Mouse (Mus musculus) neural tube, embryonic 14.5 days (tissue): Measurements from ENCODE around the gene Alpk1. TPM values are rescaled to one million over a fixed set of nuclear protein-coding genes. Genes with fewer than 3 reads are reported as not detected.

Experiments used
- ATAC-seq: fragments of 200-750 bp; cut with Nextera tagmentation; 2 replicates; pipeline ENCODE4 v1.8.0; 2017; ENCODE audit warnings: low read depth, mild to moderate bottlenecking, moderate TSS enrichment, moderate library complexity
- H3K27ac ChIP-seq: fragments of 300-500 bp; sonication (generic); 2 replicates; pipeline ENCODE4 v1.5.1; 2014; ENCODE audit warnings: low read depth, mild to moderate bottlenecking, control low read depth, low read length, moderate library complexity, mixed read lengths
- H3K27me3 ChIP-seq: fragments of 300-500 bp; sonication (generic); 2 replicates; pipeline ENCODE4 v1.6.1; 2014; ENCODE audit warnings: low read length; ENCODE audit not compliant: control insufficient read depth, insufficient read depth
- H3K36me3 ChIP-seq: fragments of 300-500 bp; sonication (generic); 2 replicates; pipeline ENCODE4 v1.6.1; 2014; ENCODE audit warnings: low read length, mixed read lengths; ENCODE audit not compliant: control insufficient read depth, insufficient read depth
- H3K4me1 ChIP-seq: fragments of 300-500 bp; sonication (generic); 2 replicates; pipeline ENCODE4 v1.6.1; 2014; ENCODE audit warnings: low read length; ENCODE audit not compliant: control insufficient read depth, insufficient read depth
- H3K4me2 ChIP-seq: fragments of 300-500 bp; sonication (generic); 2 replicates; pipeline ENCODE4 v1.6.1; 2014; ENCODE audit warnings: mild to moderate bottlenecking, low read depth, low read length, control low read depth
- H3K4me3 ChIP-seq: fragments of 300-500 bp; sonication (generic); 2 replicates; pipeline ENCODE4 v1.5.1; 2014; ENCODE audit warnings: low read depth, low read length, control low read depth, mixed read lengths
- H3K9ac ChIP-seq: fragments of 300-500 bp; sonication (generic); replicated peaks from 2 replicates; pipeline ENCODE4 v1.6.1; 2014; ENCODE audit warnings: low read depth, mild to moderate bottlenecking, control low read depth, low read length, mixed read lengths
- H3K9me3 ChIP-seq: fragments of 300-500 bp; sonication (generic); 2 replicates; pipeline ENCODE4 v1.6.1; 2016; ENCODE audit warnings: low read length; ENCODE audit not compliant: control insufficient read depth
- WGBS: fragments of 180-500 bp; shearing (Covaris S2); extraction: QIAGEN DNeasy Blood & Tissue Kit; methylation state at CpG from one replicate; pipeline ENCODE4 v1.1.7; 2014; 5-methylcytosine and 5-hydroxymethylcytosine counted together
- polyA plus RNA-seq: library from polyadenylated mRNA; unstranded; fragments of >200 nt; fragmentation: Nextera tagmentation; extraction: Ambion mirVana; gene quantifications from 2 replicates; pipeline ENCODE4 v1.2.1, GENCODE M21; 2014

Alpk1 gene
- polyA plus RNA-seq = 0.31 and 0.54 TPM in 2 replicates

DNA sequence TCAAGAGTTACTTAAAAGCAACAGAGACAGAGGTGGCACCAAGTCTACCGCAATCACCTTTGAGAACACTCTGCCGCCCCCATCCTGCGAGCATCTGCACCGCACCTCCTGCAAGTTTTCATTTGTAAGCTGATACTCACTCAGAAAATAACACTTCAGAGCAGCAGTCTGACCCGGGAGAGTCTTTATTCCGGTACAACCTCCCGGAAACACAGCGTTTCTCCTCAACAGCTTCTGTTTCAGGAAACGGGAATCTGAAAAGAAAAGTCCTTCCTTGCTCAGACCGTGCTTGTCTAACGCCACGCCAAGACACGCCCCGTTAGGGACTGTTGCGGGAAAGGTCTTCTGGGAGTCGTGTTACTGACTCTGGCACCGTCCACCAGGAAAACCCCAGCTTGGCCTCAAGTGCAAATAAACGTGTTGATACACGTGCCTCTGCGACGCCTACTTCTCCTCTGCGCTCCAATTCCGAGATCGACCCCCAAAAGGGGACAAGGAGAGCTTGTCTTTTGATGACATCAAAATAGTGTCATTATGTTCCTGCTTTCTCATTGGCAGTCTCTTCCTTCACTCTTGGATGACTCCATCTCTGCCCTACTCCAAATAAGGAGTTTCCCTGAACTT is at the start of gene Alpk1:
TSS of gene Alpk1 (minus strand) at position 507 of the 624 bp plus-strand sequence.
- under 1% methylated on average over 24 of the region's 24 CpGs for WGBS
- H3K9me3 ChIP-seq = no peaks in the 10 kb centered on the region
- peak; percentile 56; the same call in 1 of the 2 replicates for ATAC-seq
- peak within 1 kb of the TSS; percentile 26 for H3K4me3 ChIP-seq
- peak within 1 kb of the TSS; percentile 41 for H3K4me2 ChIP-seq
- H3K4me1 ChIP-seq = no peaks in the 10 kb centered on the region
- H3K9ac ChIP-seq = 0 out of 2 replicates have a peak within 1 kb of the TSS, but pooled peaks have one; percentile 16
- no peaks in the 10 kb centered on the region for H3K27me3 ChIP-seq
- no peaks in the 10 kb centered on the region for H3K36me3 ChIP-seq
- H3K27ac ChIP-seq = no peak within 1 kb of the TSS

DNA sequence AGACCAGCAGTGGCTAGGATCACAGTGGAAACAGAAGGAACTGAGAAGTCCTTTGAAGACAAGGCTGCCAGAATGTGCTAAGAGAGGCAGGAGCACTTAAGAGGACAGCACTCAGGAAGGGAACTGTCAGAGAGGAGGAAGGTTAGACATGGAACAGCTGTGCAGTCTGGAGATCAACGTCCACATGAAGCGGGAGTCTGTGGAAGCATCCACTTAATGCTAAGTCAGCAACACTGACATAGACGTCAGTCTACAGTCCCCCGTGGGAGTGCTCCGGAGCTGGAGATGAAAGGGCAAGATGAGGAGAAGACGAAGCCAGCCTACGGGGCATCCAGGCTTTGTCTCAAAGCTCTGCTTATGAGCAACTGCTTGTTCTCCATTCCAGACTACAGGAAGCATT is 46.8 kb upstream of the Alpk1 start:
- Histone ChIP-seq H3K36me3 (0 out of 2 replicates have a peak, but pooled peaks cover 2% of the 10 kb centered on the region), H3K27me3 (no peaks in the 10 kb centered on the region), H3K4me1 (no peaks in the 10 kb centered on the region), H3K27ac (no peak overlapping the region), H3K9me3 (no peaks in the 10 kb centered on the region), H3K9ac (no peak overlapping the region), H3K4me2 (no peak overlapping the region), H3K4me3 (no peak overlapping the region)
- peak; percentile 43; the same call in 1 of the 2 replicates for ATAC-seq
- WGBS = 42% methylated on average over 7 of the region's 7 CpGs

DNA sequence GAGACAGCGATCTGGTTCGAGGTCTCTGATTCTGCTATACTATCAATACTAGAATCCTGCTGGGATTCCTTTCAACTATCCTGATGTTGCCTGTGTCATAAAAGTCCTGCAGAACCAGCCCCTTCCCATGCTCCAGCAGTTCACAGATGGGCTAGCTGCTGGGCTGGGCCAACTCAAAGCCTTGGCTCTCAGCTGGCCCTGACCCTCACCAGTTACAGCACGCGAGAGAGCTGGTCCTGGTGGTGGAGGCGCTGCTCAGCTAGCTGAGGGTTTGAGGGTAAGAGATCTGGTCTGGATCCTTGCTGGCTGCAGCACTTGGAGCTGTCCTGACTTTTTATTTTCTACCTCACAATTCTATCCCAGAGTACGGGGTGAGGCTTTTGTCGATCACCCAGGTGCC is 46.2 kb upstream of the Alpk1 start:
- Histone ChIP-seq H3K9ac (no peak overlapping the region), H3K36me3 (peaks cover 4% of the 10 kb centered on the region; the same call in 1 of the 2 replicates), H3K4me1 (no peaks in the 10 kb centered on the region), H3K27ac (no peak overlapping the region; the same call in 1 of the 2 replicates), H3K4me3 (no peak overlapping the region), H3K9me3 (no peaks in the 10 kb centered on the region), H3K27me3 (no peaks in the 10 kb centered on the region), H3K4me2 (no peak overlapping the region)
- WGBS = 45% methylated on average over 7 of the region's 7 CpGs
- ATAC-seq = peak; percentile 54; the same call in 1 of the 2 replicates

DNA sequence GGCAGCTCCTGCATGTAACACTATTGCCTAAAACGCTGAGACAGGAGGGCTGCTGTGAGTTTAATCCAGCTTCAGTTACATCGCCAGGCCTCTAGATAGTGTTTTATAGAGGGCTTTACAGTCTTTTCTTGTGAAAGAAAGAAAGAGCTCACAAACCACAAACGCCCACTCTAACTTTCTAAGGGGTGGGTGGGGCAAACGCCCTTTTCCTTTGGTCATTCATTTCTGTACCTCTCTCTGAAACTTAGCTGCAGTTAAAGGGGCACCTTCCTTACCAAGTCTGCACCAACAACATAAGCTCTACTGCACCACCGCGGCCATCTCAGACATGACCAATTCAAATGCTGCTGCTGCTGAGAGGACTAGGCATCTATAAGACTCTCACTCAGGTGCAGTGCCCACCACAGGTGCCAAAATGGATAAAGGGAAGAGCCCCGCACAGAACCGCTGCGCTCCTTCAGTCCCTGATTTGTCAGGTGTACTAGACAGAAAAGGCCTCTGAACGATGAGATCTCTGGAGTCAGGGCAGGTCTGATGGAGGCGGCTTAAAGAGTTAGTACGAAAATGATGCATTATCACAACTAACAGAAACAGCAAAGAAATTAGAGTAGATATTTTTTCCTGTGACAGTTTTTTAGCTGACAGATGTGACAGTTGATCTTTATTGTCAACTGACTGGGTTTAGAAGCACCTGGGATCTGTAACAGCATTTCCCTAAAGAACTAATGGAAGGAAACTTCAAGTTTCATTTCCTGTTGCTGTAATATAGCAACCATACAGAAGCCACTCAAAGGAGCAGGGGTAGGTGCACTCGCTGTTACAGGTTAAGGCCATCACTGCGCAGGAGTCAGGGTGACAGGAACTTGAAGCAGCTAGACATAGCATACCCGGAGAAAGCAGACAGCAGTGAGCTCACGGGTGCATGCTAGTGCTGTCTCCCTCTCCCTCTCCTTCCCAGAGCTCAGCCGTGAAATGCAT is 43.8 kb upstream of the Alpk1 start:
- Histone ChIP-seq H3K36me3 (peaks cover 9% of the 10 kb centered on the region; the same call in 1 of the 2 replicates), H3K27ac (no peak overlapping the region), H3K4me3 (no peak overlapping the region), H3K27me3 (no peaks in the 10 kb centered on the region), H3K4me2 (no peak overlapping the region), H3K4me1 (no peaks in the 10 kb centered on the region), H3K9me3 (no peaks in the 10 kb centered on the region), H3K9ac (no peak overlapping the region)
- ATAC-seq = no peak
- WGBS = 64% methylated on average over 17 of the region's 17 CpGs

DNA sequence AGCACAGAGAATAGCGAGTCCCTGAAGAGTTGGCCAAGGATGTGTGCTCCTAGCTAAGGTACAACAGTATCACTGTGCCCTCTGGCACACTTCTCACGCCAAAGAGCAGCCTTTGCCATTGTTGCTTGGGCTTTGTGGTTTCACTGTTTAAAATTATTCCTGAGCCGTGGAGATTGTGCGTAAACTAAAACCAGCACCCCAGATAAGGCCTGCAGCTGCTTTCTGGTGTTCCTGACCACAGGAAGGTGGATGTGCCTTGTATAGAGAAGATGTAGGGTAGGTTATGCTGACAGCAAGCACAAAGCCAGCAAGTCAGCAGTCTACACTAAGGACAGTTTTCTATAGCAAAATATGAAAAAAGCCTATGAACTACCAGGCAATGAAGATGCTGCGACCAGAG is 40.9 kb upstream of the Alpk1 start:
- Histone ChIP-seq H3K4me2 (no peak overlapping the region), H3K9me3 (no peaks in the 10 kb centered on the region), H3K4me1 (no peaks in the 10 kb centered on the region), H3K27me3 (no peaks in the 10 kb centered on the region), H3K9ac (no peak overlapping the region), H3K27ac (no peak overlapping the region), H3K4me3 (no peak overlapping the region), H3K36me3 (peaks cover 9% of the 10 kb centered on the region; the same call in 1 of the 2 replicates)
- 87% methylated on average over 5 of the region's 5 CpGs for WGBS
- ATAC-seq = no peak

DNA sequence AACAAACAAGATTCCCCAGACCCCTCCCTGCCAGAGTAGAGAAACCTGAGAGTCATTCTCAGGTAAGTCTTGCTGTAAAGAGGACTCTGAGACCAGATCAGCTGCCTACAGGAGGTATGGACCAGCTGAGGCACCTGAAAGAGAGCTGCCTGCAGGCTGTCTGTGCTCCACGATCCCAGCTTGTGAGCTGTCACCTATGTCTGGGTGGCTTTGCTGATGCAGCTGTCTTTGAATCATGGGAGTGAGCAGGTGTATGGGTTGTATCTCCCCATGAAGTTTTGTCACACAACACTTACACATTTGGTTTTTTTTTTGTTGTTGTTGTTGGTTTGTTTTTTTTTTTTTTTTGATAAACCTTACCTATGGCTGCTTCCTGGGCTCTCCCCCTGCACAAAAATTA is 40.1 kb upstream of the Alpk1 start:
- Histone ChIP-seq H3K9me3 (no peaks in the 10 kb centered on the region), H3K4me2 (no peak overlapping the region), H3K27me3 (no peaks in the 10 kb centered on the region), H3K36me3 (peaks cover 11% of the 10 kb centered on the region; the same call in 1 of the 2 replicates), H3K4me1 (no peaks in the 10 kb centered on the region), H3K9ac (no peak overlapping the region), H3K27ac (no peak overlapping the region), H3K4me3 (no peak overlapping the region)
- WGBS = 83% methylated on average over 1 of the region's 1 CpGs
- no peak for ATAC-seq

DNA sequence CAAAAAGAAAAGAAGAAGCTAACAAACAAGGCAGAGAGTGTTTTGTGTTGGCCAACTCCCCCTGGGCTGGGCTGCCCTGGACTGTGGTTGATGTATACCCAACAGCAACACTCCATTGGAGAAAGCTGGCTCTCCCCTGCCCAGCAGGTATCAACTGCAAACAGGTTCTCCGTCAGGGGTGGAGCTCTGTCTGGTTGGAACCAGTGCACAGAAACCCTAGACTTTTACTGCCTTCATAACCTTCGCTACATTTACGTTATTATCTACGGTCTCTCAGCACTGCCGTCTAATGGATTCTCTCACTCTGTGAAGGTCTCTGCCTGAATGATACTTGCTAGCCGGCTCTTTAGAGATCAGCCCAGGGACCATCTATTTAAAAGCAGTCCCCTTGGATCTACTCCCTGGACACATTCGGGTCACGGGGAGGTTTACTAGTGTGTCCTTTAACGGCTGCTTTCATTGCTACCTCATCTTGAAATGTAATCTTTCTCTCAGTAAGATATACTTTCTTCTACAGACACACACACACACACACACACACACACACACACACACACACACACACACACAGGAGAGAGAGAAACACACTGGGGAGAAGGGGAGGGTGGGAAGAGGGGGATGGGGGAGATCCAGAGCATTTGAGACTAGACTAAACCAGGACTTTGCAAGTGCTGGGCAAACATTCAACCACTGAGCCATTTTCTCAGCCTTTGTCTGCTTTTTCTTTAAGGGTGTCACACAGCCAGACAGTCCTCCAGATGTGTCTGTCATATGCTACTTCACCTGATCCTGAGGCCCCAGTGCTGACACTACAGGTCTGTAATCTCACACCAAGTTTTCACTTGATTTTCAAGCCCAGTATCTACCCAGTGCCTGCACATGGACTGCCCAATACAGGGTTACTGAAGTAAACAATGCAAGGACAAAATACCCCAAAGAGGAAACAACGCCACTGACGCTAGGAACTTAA is 38.7 kb upstream of the Alpk1 start:
- ATAC-seq = peak; percentile 17; the same call in 1 of the 2 replicates
- peaks cover 13% of the 10 kb centered on the region; the same call in 1 of the 2 replicates for H3K36me3 ChIP-seq
- WGBS = 62% methylated on average over 11 of the region's 11 CpGs

DNA sequence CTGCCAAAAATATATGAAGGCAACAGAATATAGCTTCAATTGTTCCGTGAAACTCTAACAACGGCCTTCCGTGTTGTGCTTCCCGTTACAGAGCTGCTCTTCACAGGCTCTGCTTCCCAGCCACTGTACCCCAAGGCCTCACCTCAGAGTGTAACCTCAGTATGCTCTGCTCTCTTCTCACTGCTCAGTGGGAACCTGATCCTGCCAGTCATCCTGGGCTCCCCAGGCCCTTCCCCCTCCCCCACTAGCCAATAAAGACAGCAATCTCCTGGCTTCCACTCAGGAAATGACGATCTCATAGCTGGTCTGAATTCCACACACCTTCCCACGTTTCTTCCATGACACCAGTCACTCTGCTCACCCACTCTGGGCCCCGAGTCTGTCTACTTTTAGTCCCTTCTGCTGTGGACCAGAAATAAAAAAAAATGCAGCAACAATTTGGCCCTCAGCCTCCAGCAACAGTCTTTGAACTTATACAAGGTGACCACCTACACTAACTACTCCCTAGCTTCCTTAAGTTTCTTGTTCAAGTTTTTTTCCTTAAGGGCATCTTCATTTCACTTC is 36.9 kb upstream of the Alpk1 start:
- no peak overlapping the region for H3K9ac ChIP-seq
- H3K9me3 ChIP-seq = no peaks in the 10 kb centered on the region
- H3K4me1 ChIP-seq = no peaks in the 10 kb centered on the region
- H3K4me3 ChIP-seq = no peak overlapping the region
- no peak overlapping the region for H3K4me2 ChIP-seq
- no peak for ATAC-seq
- peaks cover 20% of the 10 kb centered on the region for H3K36me3 ChIP-seq
- no peaks in the 10 kb centered on the region for H3K27me3 ChIP-seq
- WGBS = 72% methylated on average over 7 of the region's 7 CpGs
- no peak overlapping the region for H3K27ac ChIP-seq

More for the DNA sequence above, 38.7 kb upstream of the Alpk1 start:
- no peak overlapping the region for H3K4me3 ChIP-seq
- no peaks in the 10 kb centered on the region for H3K9me3 ChIP-seq
- no peak overlapping the region for H3K27ac ChIP-seq
- no peak overlapping the region for H3K9ac ChIP-seq
- no peaks in the 10 kb centered on the region for H3K27me3 ChIP-seq
- H3K4me1 ChIP-seq = no peaks in the 10 kb centered on the region
- no peak overlapping the region for H3K4me2 ChIP-seq
